Mouse (Mus musculus) stomach, postnatal 0 days (tissue): ENCODE results near the gene Edc4. TPM values are rescaled to one million over a fixed set of nuclear protein-coding genes. Genes with fewer than 3 reads are reported as not detected.
A peak's percentile ranks its signal among the peaks of the same experiment; 100 is the strongest.

Experiments used
- ATAC-seq: fragments of 200-750 bp; cut with Nextera tagmentation; 2 replicates; pipeline ENCODE4 v1.8.0; 2017; ENCODE audit not compliant: low FRiP score, low TSS enrichment
- DNase-seq: peaks from one replicate; pipeline ENCODE4 v3.0.0-alpha.2; 2016; ENCODE audit warnings: low spot score
- H3K27ac ChIP-seq: fragments of 300-500 bp; sonication (generic); replicated peaks from 2 replicates; pipeline ENCODE4 v1.5.1; 2014; ENCODE audit warnings: mild to moderate bottlenecking, control low read depth
- H3K27me3 ChIP-seq: fragments of 300-500 bp; sonication (generic); 2 replicates; pipeline ENCODE4 v1.6.1; 2014; ENCODE audit warnings: low read length; ENCODE audit not compliant: control insufficient read depth, insufficient read depth
- H3K36me3 ChIP-seq: fragments of 300-500 bp; sonication (generic); 2 replicates; pipeline ENCODE4 v1.6.1; 2014; ENCODE audit warnings: low read length, mixed read lengths; ENCODE audit not compliant: control insufficient read depth, insufficient read depth
- H3K4me1 ChIP-seq: fragments of 300-500 bp; sonication (generic); replicated peaks from 2 replicates; pipeline ENCODE4 v1.6.1; 2014; ENCODE audit warnings: antibody characterized with exemption; ENCODE audit not compliant: control insufficient read depth, insufficient read depth
- H3K4me2 ChIP-seq: fragments of 300-500 bp; sonication (generic); replicated peaks from 2 replicates; pipeline ENCODE4 v1.6.1; 2014; ENCODE audit warnings: low read depth, mild to moderate bottlenecking, control low read depth, moderate library complexity
- H3K4me3 ChIP-seq: fragments of 300-500 bp; sonication (generic); 2 replicates; pipeline ENCODE4 v1.5.1; 2014; ENCODE audit warnings: low read depth, low read length, control low read depth
- H3K9ac ChIP-seq: fragments of 300-500 bp; sonication (generic); 2 replicates; pipeline ENCODE4 v1.6.1; 2014; ENCODE audit warnings: mild to moderate bottlenecking, low read length, control low read depth, mixed read lengths
- H3K9me3 ChIP-seq: fragments of 300-500 bp; sonication (generic); 2 replicates; pipeline ENCODE4 v1.6.1; 2016; ENCODE audit warnings: low read length; ENCODE audit not compliant: control insufficient read depth
- CTCF ChIP-seq: IDR thresholded peaks from 2 replicates; pipeline ENCODE4 v1.5.1; 2016; ENCODE audit warnings: antibody characterized with exemption, low read depth, mild to moderate bottlenecking, moderate library complexity
- EP300 ChIP-seq: optimal IDR thresholded peaks from 2 replicates; pipeline ENCODE3; 2016; ENCODE audit warnings: antibody characterized with exemption
- WGBS: fragments of 180-500 bp; shearing (Covaris S2); extraction: QIAGEN DNeasy Blood & Tissue Kit; methylation state at CpG from one replicate; pipeline ENCODE4 v1.1.7; 2014; 5-methylcytosine and 5-hydroxymethylcytosine counted together
- polyA plus RNA-seq: library from polyadenylated mRNA; unstranded; fragments of >200 nt; fragmentation: Nextera tagmentation; extraction: Ambion mirVana; gene quantifications from 2 replicates; pipeline ENCODE4 v1.2.1, GENCODE M21; 2015

Edc4 gene
- polyA plus RNA-seq, 1 experiment from 2014 or later, result 13.7 TPM

GRCm38 (mm10) chr8:105938306-105938669 is 57.6 kb downstream of the Edc4 start, which contains the start of gene Psmb10:
Gene Psmb10, minus strand, starts transcription at chr8:105938444.
- peak; percentile 48 for DNase-seq

DNA sequence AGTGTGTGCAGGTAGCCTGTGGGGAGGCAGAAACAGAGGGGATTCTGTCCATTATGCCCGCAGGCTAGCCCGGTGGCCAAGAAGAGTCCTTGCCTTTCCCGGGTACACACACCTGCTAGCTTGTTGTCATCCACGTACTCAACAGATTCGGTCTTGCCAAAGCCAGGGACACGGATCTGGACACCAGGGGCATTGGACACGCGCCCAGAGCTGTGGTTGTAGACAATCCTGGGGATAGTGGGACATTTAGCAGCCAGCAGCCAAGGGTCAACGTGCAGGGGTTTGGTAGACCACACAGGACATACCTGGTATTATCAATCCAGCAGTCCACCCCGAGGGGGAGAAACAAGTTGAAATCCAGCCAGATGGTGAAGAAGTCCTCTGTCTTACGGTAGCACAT is 61.3 kb downstream of the Edc4 start:
- 95% methylated on average over 11 of the region's 11 CpGs for WGBS
- Histone ChIP-seq H3K4me3 (no peak overlapping the region), H3K4me1 (no peaks in the 10 kb centered on the region), H3K9ac (no peak overlapping the region), H3K4me2 (no peak overlapping the region), H3K27me3 (no peaks in the 10 kb centered on the region), H3K36me3 (peaks cover 26% of the 10 kb centered on the region), H3K9me3 (no peaks in the 10 kb centered on the region), H3K27ac (no peak overlapping the region)
- TF ChIP-seq CTCF (no peak), EP300 (no peak)
- DNase-seq, result no peak
- ATAC-seq, result no peak

More at GRCm38 (mm10) chr8:105938306-105938669, 57.6 kb downstream of the Edc4 start, which contains the start of gene Psmb10:
- Histone ChIP-seq H3K36me3 (no peaks in the 10 kb centered on the region; the same call in 1 of the 2 replicates), H3K27me3 (no peaks in the 10 kb centered on the region), H3K9ac (peak within 1 kb of the TSS; percentile 74), H3K4me2 (peak within 1 kb of the TSS; percentile 96), H3K4me3 (peak within 1 kb of the TSS; percentile 79), H3K9me3 (no peaks in the 10 kb centered on the region), H3K4me1 (peaks cover 3% of the 10 kb centered on the region; the same call in 1 of the 2 replicates), H3K27ac (peak within 1 kb of the TSS; percentile 85)
- WGBS, result 8% methylated on average over 4 of the region's 4 CpGs
- ATAC-seq, result no peak
- TF ChIP-seq EP300 (no peak), CTCF (peak; percentile 34; the same call in 1 of the 2 replicates)

DNA sequence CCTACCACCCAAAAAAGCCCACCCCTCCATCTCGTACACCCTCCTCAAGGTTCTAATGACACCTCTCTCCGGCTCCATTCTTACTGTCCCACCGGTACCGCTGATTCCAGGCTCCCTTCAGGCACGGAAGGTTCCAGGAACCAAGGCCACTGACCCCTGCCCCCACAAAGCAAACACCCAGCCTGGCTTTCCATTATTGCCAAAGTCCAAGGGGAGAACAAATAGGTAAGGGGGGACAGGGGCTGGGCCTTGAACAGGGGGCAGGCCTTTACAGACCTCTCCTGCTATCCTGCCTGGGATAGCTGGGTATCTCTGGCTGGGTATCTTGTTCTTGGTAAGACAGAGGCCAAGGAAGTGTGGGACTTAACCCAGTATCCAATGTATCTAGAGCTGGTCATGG is 61.9 kb downstream of the Edc4 start:
- peaks cover 27% of the 10 kb centered on the region for H3K36me3 ChIP-seq

GRCm38 (mm10) chr8:105943321-105943739 is 62.6 kb downstream of the Edc4 start, which contains the start of gene Lcat:
Gene Lcat, minus strand, starts transcription at chr8:105943382.
- no peak within 1 kb of the TSS for H3K9ac ChIP-seq
- no peaks in the 10 kb centered on the region for H3K9me3 ChIP-seq
- ATAC-seq, result peak; percentile 30; the same call in 1 of the 2 replicates
- DNase-seq, result no peak
- no peak within 1 kb of the TSS for H3K27ac ChIP-seq
- H3K4me2 ChIP-seq, result no peak within 1 kb of the TSS
- H3K4me1 ChIP-seq, result no peaks in the 10 kb centered on the region
- WGBS, result 76% methylated on average over 8 of the region's 8 CpGs
- H3K27me3 ChIP-seq, result no peaks in the 10 kb centered on the region
- H3K4me3 ChIP-seq, result no peak within 1 kb of the TSS
- no peak for TF ChIP-seq EP300
- TF ChIP-seq CTCF, result no peak
- H3K36me3 ChIP-seq, result peaks cover 27% of the 10 kb centered on the region

More for the DNA sequence above, 61.9 kb downstream of the Edc4 start:
- ATAC-seq (no peak), DNase-seq (no peak)
- Histone ChIP-seq H3K27me3 (no peaks in the 10 kb centered on the region), H3K4me3 (no peak overlapping the region), H3K4me2 (no peak overlapping the region), H3K9me3 (no peaks in the 10 kb centered on the region), H3K9ac (no peak overlapping the region), H3K27ac (no peak overlapping the region), H3K4me1 (no peaks in the 10 kb centered on the region)
- WGBS, result 82% methylated on average over 5 of the region's 5 CpGs
- TF ChIP-seq CTCF (no peak), EP300 (no peak)

Other genes with a start within 250 kb of the Edc4 start
- 43.3 and 56.6 TPM in 2 replicates for gene Ctcf, start 244.3 kb upstream of the Edc4 start, polyA plus RNA-seq
- 0.45 and 0.98 TPM in 2 replicates for gene Agrp, start 243.5 kb upstream of the Edc4 start, polyA plus RNA-seq
- 0.58 and 0.61 TPM in 2 replicates for gene Carmil2, start 194.6 kb upstream of the Edc4 start, polyA plus RNA-seq
- 26.7 and 30.7 TPM in 2 replicates for gene Acd, start 179.8 kb upstream of the Edc4 start, polyA plus RNA-seq
- 12.4 and 13.0 TPM in 2 replicates for gene Pard6a, start 179.7 kb upstream of the Edc4 start, polyA plus RNA-seq
- 0.08 and 0.13 TPM in 2 replicates for gene 4933405L10Rik, start 173.2 kb upstream of the Edc4 start, polyA plus RNA-seq
- gene Enkd1, start 172.7 kb upstream of the Edc4 start, polyA plus RNA-seq, result 5.4 and 5.8 TPM in 2 replicates
- 14.5 and 16.9 TPM in 2 replicates for gene Gfod2, start 122.2 kb upstream of the Edc4 start, polyA plus RNA-seq
- gene Ranbp10, start 53.5 kb upstream of the Edc4 start, polyA plus RNA-seq, result 7.1 TPM in 2 replicates
- not detected in 2 replicates for gene Tsnaxip1, start 53.1 kb upstream of the Edc4 start, polyA plus RNA-seq
- 14.2 and 15.1 TPM in 2 replicates for gene Cenpt, start 27.6 kb upstream of the Edc4 start, polyA plus RNA-seq
- 36.8 and 37.8 TPM in 2 replicates for gene Thap11, start 25.7 kb upstream of the Edc4 start, polyA plus RNA-seq
- gene Nutf2, start 20.3 kb upstream of the Edc4 start, polyA plus RNA-seq, result 83.5 and 103 TPM in 2 replicates
- gene Nrn1l, start 12.7 kb downstream of the Edc4 start, polyA plus RNA-seq, result 0.40 TPM in 1 of 2 replicates, not detected in the other
- 13.4 and 14.8 TPM in 2 replicates for gene Pskh1, start 19.6 kb downstream of the Edc4 start, polyA plus RNA-seq
- 0.22 and 0.85 TPM in 2 replicates for gene Ctrl, start 53.0 kb downstream of the Edc4 start, polyA plus RNA-seq
- 65.9 and 68.0 TPM in 2 replicates for gene Psmb10, start 57.6 kb downstream of the Edc4 start, polyA plus RNA-seq
- 0.75 and 0.77 TPM in 2 replicates for gene Lcat, start 62.5 kb downstream of the Edc4 start, polyA plus RNA-seq
- 12.8 and 14.1 TPM in 2 replicates for gene Slc12a4, start 85.2 kb downstream of the Edc4 start, polyA plus RNA-seq
- gene Dpep3, start 98.5 kb downstream of the Edc4 start, polyA plus RNA-seq, result not detected in 2 replicates
- gene Dus2, start 110.5 kb downstream of the Edc4 start, polyA plus RNA-seq, result 8.1 and 8.3 TPM in 2 replicates
- not detected in 2 replicates for gene Dpep2nb, start 125.1 kb downstream of the Edc4 start, polyA plus RNA-seq
- gene Ddx28, start 131.0 kb downstream of the Edc4 start, polyA plus RNA-seq, result 9.2 and 10.0 TPM in 2 replicates
- 2.5 TPM in 2 replicates for gene Nfatc3, start 178.0 kb downstream of the Edc4 start, polyA plus RNA-seq